In the genomic region with DNA sequence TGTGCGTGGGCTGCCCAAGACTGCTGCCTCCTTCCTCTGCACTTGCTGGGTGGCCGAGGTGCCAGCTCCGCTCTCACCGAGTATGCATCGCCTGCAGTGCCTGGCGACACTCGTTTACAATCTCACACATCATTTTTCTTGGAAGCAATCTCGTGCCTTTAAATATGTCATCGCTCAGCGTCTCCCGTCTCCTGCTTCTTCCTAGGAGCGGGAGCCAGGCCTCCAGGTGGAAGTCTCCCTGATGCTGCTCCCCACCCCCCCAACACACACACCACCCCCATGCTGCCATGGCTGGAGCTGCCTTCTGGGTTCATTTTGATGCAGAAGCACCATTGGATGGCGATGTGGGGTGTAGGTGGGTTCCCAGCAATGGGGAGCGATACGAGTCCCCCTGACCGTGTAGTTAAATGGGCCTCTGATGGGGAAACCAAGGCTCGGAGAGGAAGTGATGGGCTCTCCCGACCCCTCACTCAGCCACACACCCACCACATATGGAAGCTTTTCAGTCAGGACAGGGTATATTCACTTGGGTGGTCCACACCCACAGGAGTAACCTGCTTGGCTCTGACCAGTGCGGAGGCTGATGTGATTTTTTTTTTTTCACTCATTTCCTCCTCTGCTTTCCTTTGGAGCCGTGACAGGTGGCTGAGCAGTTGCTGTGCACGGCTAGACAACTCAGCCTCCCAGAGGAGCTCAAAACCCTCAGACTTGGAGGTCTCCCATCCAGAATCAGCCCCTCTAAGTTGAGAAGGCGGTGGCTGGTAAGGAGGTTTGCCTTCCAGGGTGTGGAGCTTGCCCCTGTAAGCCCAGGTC, we compare ENCODE assay signal across 14 mouse cellular contexts. TPM values are rescaled to one million over a fixed set of nuclear protein-coding genes. Genes with fewer than 3 reads are reported as not detected.
DNase-seq lines count a peak whose midpoint lies in the region; ATAC-seq lines count a peak whose summit lies in the region.
"Had no signal": no experiment of that assay in that cellular context is flagged by ENCODE, and none has a peak within 500 bp of the region (broad histone marks: within the 10 kb centered on the region; RNA-seq: fewer than 3 reads in every experiment).

No protein-coding gene starts in this region.

- H3K36me3 ChIP-seq in midbrain, embryonic 11.5 days (ENCODE audit: control insufficient read depth, insufficient read depth, low read length), result no peaks in the 10 kb centered on the region
- H3K36me3 ChIP-seq in midbrain, embryonic 14.5 days (ENCODE audit: control insufficient read depth, insufficient read depth, low read length), result no peaks in the 10 kb centered on the region
- no peaks in the 10 kb centered on the region for H3K36me3 ChIP-seq in forebrain, embryonic 12.5 days (replicated peaks)
- H3K36me3 ChIP-seq in liver, embryonic 11.5 days (ENCODE audit: control insufficient read depth, insufficient read depth, low read length), result no peaks in the 10 kb centered on the region
- H3K36me3 ChIP-seq: neural tube, embryonic 13.5 days had no signal

- no peak overlapping the region for H3K4me2 ChIP-seq in midbrain, embryonic 11.5 days
- no peak overlapping the region for H3K4me2 ChIP-seq in midbrain, embryonic 14.5 days (ENCODE audit: low read length)
- peak overlapping the region; percentile 88; the same call in 1 of the 2 replicates for H3K4me2 ChIP-seq in forebrain, embryonic 12.5 days
- H3K4me2 ChIP-seq in liver, embryonic 11.5 days, result no peak overlapping the region

- DNase-seq in midbrain, embryonic 11.5 days (ENCODE audit: low spot score, missing footprints), result peak; percentile 68
- DNase-seq in midbrain, embryonic 14.5 days, result no peak
- peak; percentile 67 to 79 for DNase-seq in left cerebral cortex, postnatal 36 days (ENCODE audit: low spot score in 2 of 2)
- DNase-seq in telencephalon, adult 2 months (ENCODE audit: low read depth, low spot score), result peak; percentile 82
- DNase-seq in liver, embryonic 11.5 days (ENCODE audit: low spot score), result no peak
- no peak for DNase-seq in T-cell, adult 2 months (ENCODE audit: low spot score)
- DNase-seq: cerebellum, postnatal 36 days; kidney, adult 8-10 months; lung, adult 2 months; thymus, adult 2 months had no signal

- intact Hi-C loops in left cerebral cortex, postnatal 36 days (cut with DNase I), result loop anchor here (5.0 kb wide), 1 partner anchor 122 kb away; no protein-coding TSS in a partner anchor

- H3K27ac ChIP-seq in midbrain, embryonic 11.5 days (ENCODE audit: low read depth, low read length), result no peak overlapping the region
- no peak overlapping the region for H3K27ac ChIP-seq in midbrain, embryonic 14.5 days (replicated peaks; ENCODE audit: low read depth, low read length)
- H3K27ac ChIP-seq in forebrain, embryonic 12.5 days, result no peak overlapping the region
- H3K27ac ChIP-seq in liver, embryonic 11.5 days (ENCODE audit: low read depth, low read length), result no peak overlapping the region
- H3K27ac ChIP-seq: neural tube, embryonic 13.5 days had no signal

- H3K9me3 ChIP-seq in midbrain, embryonic 11.5 days (ENCODE audit: control insufficient read depth, low read length), result no peaks in the 10 kb centered on the region
- H3K9me3 ChIP-seq in midbrain, embryonic 14.5 days (ENCODE audit: control insufficient read depth, low read length), result no peaks in the 10 kb centered on the region
- no peaks in the 10 kb centered on the region for H3K9me3 ChIP-seq in forebrain, embryonic 12.5 days
- no peaks in the 10 kb centered on the region for H3K9me3 ChIP-seq in liver, embryonic 11.5 days (ENCODE audit: control insufficient read depth, low read length)
- H3K9me3 ChIP-seq: neural tube, embryonic 13.5 days had no signal

- H3K27me3 ChIP-seq in midbrain, embryonic 11.5 days (ENCODE audit: control insufficient read depth, insufficient read depth, low read length), result peaks cover 60% of the 10 kb centered on the region
- peaks cover 73% of the 10 kb centered on the region for H3K27me3 ChIP-seq in midbrain, embryonic 14.5 days (ENCODE audit: control insufficient read depth, insufficient read depth, low read length)
- H3K27me3 ChIP-seq in forebrain, embryonic 12.5 days, result peaks cover 87% of the 10 kb centered on the region
- H3K27me3 ChIP-seq in liver, embryonic 11.5 days (replicated peaks; ENCODE audit: control insufficient read depth, insufficient read depth, low read length), result peaks cover 89% of the 10 kb centered on the region

- H3K9ac ChIP-seq in midbrain, embryonic 11.5 days (ENCODE audit: low read length), result no peak overlapping the region
- no peak overlapping the region for H3K9ac ChIP-seq in midbrain, embryonic 14.5 days (replicated peaks; ENCODE audit: low read length)
- no peak overlapping the region for H3K9ac ChIP-seq in forebrain, embryonic 12.5 days
- H3K9ac ChIP-seq in liver, embryonic 11.5 days (ENCODE audit: low read depth, low read length), result no peak overlapping the region

- H3K4me3 ChIP-seq in midbrain, embryonic 11.5 days (ENCODE audit: low read depth, low read length), result no peak overlapping the region
- H3K4me3 ChIP-seq in midbrain, embryonic 14.5 days (replicated peaks; ENCODE audit: low read depth, low read length), result no peak overlapping the region
- no peak overlapping the region for H3K4me3 ChIP-seq in forebrain, embryonic 12.5 days (replicated peaks)
- H3K4me3 ChIP-seq in liver, embryonic 11.5 days (ENCODE audit: low read depth, low read length), result no peak overlapping the region

- peaks cover 32% of the 10 kb centered on the region for H3K4me1 ChIP-seq in midbrain, embryonic 11.5 days (ENCODE audit: control insufficient read depth, insufficient read depth, low read length)
- H3K4me1 ChIP-seq in midbrain, embryonic 14.5 days (ENCODE audit: control insufficient read depth, insufficient read depth, low read length), result peaks cover 26% of the 10 kb centered on the region
- H3K4me1 ChIP-seq in forebrain, embryonic 12.5 days, result peaks cover 45% of the 10 kb centered on the region
- peaks cover 7% of the 10 kb centered on the region for H3K4me1 ChIP-seq in liver, embryonic 11.5 days (replicated peaks; ENCODE audit: control insufficient read depth, insufficient read depth, low read length)

- 55% methylated on average over 22 of the region's 22 CpGs for WGBS in midbrain, embryonic 11.5 days
- 54% methylated on average over 22 of the region's 22 CpGs for WGBS in midbrain, embryonic 14.5 days
- WGBS in forebrain, embryonic 12.5 days, result 57% methylated on average over 22 of the region's 22 CpGs
- WGBS in liver, embryonic 11.5 days, result 40% methylated on average over 22 of the region's 22 CpGs

- ATAC-seq in midbrain, embryonic 11.5 days (ENCODE audit: low FRiP score), result no peak
- no peak for ATAC-seq in midbrain, embryonic 14.5 days (ENCODE audit: low FRiP score, low TSS enrichment)
- no peak for ATAC-seq in forebrain, embryonic 12.5 days (ENCODE audit: low FRiP score)
- no peak for ATAC-seq in liver, embryonic 11.5 days (replicated peaks; ENCODE audit: low FRiP score)

RNA-seq across cellular contexts. Expression of a gene that starts 1.5 kb away (rescaled TPM):
- polyA plus RNA-seq in midbrain, embryonic 11.5 days (2014; fragmentation: Nextera tagmentation; extraction: Ambion mirVana), result 4.0 and 4.8 TPM in 2 replicates
- polyA plus RNA-seq in midbrain, embryonic 14.5 days (2014; fragmentation: Nextera tagmentation; extraction: Ambion mirVana), result 1.6 and 1.7 TPM in 2 replicates
- 4.9 and 5.3 TPM in 2 replicates for polyA plus RNA-seq in forebrain, embryonic 12.5 days (2016; fragmentation: Nextera tagmentation; extraction: Ambion mirVana)
- total RNA-seq in left cerebral cortex, postnatal 36 days (2021), result 10 to 100 TPM; 14.6 to 24.0 TPM
- 0.56 and 0.82 TPM in 2 replicates for polyA plus RNA-seq in liver, embryonic 11.5 days (2014; fragmentation: Nextera tagmentation; extraction: Ambion mirVana)

RNA-seq across cellular contexts. Expression of a gene that starts 14.7 kb away (rescaled TPM):
- 1.4 and 2.0 TPM in 2 replicates for polyA plus RNA-seq in midbrain, embryonic 11.5 days (2014; fragmentation: Nextera tagmentation; extraction: Ambion mirVana)
- polyA plus RNA-seq in midbrain, embryonic 14.5 days (2014; fragmentation: Nextera tagmentation; extraction: Ambion mirVana), result 0.43 and 0.46 TPM in 2 replicates
- polyA plus RNA-seq in forebrain, embryonic 12.5 days (2016; fragmentation: Nextera tagmentation; extraction: Ambion mirVana), result 4.9 and 6.8 TPM in 2 replicates
- not detected for total RNA-seq in left cerebral cortex, postnatal 36 days (2021)
- polyA plus RNA-seq in liver, embryonic 11.5 days (2014; fragmentation: Nextera tagmentation; extraction: Ambion mirVana), result not detected in 2 replicates
- total RNA-seq: heart, postnatal 25 days; layer of hippocampus, postnatal 14 days had no signal

Comparison
In these comparisons a context has a peak if more than half of its experiments do, and no peak if none do; other contexts are left out.
1. DNase-seq: peak in midbrain, embryonic 11.5 days (single experiment), left cerebral cortex, postnatal 36 days (2 of 2) and telencephalon, adult 2 months (single experiment); none in midbrain, embryonic 14.5 days (single experiment), liver, embryonic 11.5 days (single experiment) and T-cell, adult 2 months (single experiment).